Mouse (Mus musculus): ENCODE measurements around the gene Celsr2. TPM values are rescaled to one million over a fixed set of nuclear protein-coding genes. Genes with fewer than 3 reads are reported as not detected.
A peak's percentile ranks its signal among the peaks of the same experiment; 100 is the strongest.

The Celsr2 gene
- polyA plus RNA-seq, 1 experiment from 2014 or later = 49.7 TPM

DNA sequence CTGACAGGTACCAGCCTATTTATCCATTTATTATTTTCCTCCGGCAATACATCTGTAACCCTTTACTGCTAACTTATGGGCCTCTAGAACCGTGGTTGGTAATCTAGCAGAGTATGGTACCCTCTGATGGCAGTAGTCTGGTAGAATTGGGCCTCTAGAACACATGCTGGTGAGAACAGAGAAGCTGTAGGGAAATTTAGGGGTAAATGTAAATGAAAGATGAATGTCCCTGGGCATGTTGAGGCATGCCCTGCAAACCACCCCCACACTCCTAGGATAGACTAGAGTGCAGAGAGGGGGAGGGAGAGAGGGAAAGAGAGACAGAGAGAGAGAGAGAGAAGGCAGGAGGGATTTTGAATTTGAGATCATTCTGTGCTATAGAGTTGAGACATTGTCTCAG lies 30.9 kb downstream of the Celsr2 start:
- WGBS = 36% methylated on average over 2 of the region's 2 CpGs
- no peak for DNase-seq (ENCODE audit: low spot score)
- H3K9ac ChIP-seq = 0 out of 2 replicates have a peak overlapping the region, but pooled peaks have one; percentile 54
- no peak overlapping the region for H3K27ac ChIP-seq
- H3K4me3 ChIP-seq (replicated peaks; ENCODE audit: low read length) = peak overlapping the region; percentile 52
- H3K4me1 ChIP-seq (replicated peaks; ENCODE audit: control insufficient read depth, insufficient read depth, low read length) = peaks cover 13% of the 10 kb centered on the region; the same call in 1 of the 2 replicates
- peak overlapping the region; percentile 53 for H3K4me2 ChIP-seq (replicated peaks)
- peaks cover 4% of the 10 kb centered on the region; the same call in 1 of the 2 replicates for H3K36me3 ChIP-seq (replicated peaks; ENCODE audit: control insufficient read depth, insufficient read depth)
- ATAC-seq (ENCODE audit: low FRiP score) = no peak
- no peaks in the 10 kb centered on the region for H3K27me3 ChIP-seq (ENCODE audit: control insufficient read depth, insufficient read depth, low read length)
- H3K9me3 ChIP-seq (ENCODE audit: control insufficient read depth, low read length) = no peaks in the 10 kb centered on the region

DNA sequence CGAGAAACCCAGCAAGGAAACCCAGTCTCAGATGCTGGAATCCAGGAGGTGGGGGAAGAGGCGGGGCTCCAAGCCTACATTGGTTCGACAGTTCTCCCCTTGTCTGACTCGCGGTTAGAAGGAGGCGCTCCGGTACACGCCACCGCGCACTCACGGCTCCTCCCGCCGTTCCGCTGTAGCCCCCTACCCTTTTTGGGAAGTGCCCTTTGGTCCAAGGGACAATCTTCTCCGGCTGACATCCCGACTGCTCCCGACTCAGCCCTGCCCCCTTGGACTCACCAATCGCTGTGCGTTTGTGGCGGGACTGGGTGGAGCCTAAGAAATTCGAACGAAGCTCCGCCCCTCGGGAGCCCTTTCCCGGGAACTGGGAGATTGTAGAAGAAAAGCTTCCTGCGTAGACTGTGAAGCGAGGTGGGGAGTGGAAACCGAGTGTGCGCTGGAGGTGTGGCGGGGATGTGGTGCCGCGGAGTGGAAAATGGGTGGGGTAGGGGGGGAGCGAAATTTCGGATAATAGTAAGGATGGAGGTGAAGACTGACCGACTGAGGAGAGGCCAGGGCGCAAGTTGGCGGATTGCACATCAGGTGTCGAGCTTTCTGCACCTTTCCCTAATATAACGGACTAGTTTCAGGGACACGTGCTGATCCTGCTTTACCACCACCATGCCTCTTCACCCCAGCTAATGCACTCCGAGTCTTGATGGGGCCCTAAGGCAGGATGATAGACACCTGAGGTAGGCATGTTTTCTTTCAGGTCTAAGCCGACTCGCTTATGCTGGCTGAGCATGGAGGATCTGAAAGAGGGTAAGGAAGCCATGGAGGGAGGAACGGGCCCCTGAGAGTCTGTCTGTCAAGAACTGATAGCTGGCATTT lies 31.6 kb downstream of the Celsr2 start, which contains the start of gene Psrc1:
Gene Psrc1 (plus strand): TSS at position 355 of the 870 bp plus-strand sequence.
- Histone ChIP-seq H3K9ac (peak within 1 kb of the TSS; percentile 54), H3K27ac (no peak within 1 kb of the TSS), H3K4me2 (replicated peaks) (peak within 1 kb of the TSS; percentile 53), H3K9me3 (ENCODE audit: control insufficient read depth, low read length) (no peaks in the 10 kb centered on the region), H3K4me1 (replicated peaks; ENCODE audit: control insufficient read depth, insufficient read depth, low read length) (peaks cover 13% of the 10 kb centered on the region; the same call in 1 of the 2 replicates), H3K36me3 (replicated peaks; ENCODE audit: control insufficient read depth, insufficient read depth) (peaks cover 4% of the 10 kb centered on the region; the same call in 1 of the 2 replicates), H3K27me3 (ENCODE audit: control insufficient read depth, insufficient read depth, low read length) (no peaks in the 10 kb centered on the region), H3K4me3 (replicated peaks; ENCODE audit: low read length) (peak within 1 kb of the TSS; percentile 52)
- WGBS = under 1% methylated on average over 44 of the region's 44 CpGs
- peak; percentile 86 for DNase-seq (ENCODE audit: low spot score)
- peak; percentile 93 for ATAC-seq (ENCODE audit: low FRiP score)

- Histone ChIP-seq H3K4me2 (replicated peaks) (no peak overlapping the region; the same call in 1 of the 2 replicates), H3K9ac (no peak overlapping the region), H3K4me3 (replicated peaks; ENCODE audit: low read length) (no peak overlapping the region), H3K4me1 (replicated peaks; ENCODE audit: control insufficient read depth, insufficient read depth, low read length) (peaks cover 13% of the 10 kb centered on the region; the same call in 1 of the 2 replicates), H3K27me3 (ENCODE audit: control insufficient read depth, insufficient read depth, low read length) (no peaks in the 10 kb centered on the region), H3K9me3 (ENCODE audit: control insufficient read depth, low read length) (no peaks in the 10 kb centered on the region), H3K27ac (no peak overlapping the region), H3K36me3 (replicated peaks; ENCODE audit: control insufficient read depth, insufficient read depth) (no peaks in the 10 kb centered on the region)
- DNase-seq (ENCODE audit: low spot score) = no peak
- WGBS = 82% methylated on average over 13 of the region's 14 CpGs
- no peak for ATAC-seq (ENCODE audit: low FRiP score)
Observed at GRCm38 (mm10) chr3:108381945-108382875, 33.1 kb downstream of the Celsr2 start.

GRCm38 (mm10) chr3:108380695-108381094 lies 34.7 kb downstream of the Celsr2 start:
- no peaks in the 10 kb centered on the region for H3K27me3 ChIP-seq (ENCODE audit: control insufficient read depth, insufficient read depth, low read length)
- WGBS = 80% methylated on average over 6 of the region's 6 CpGs
- H3K4me2 ChIP-seq (replicated peaks) = no peak overlapping the region
- no peak overlapping the region for H3K4me3 ChIP-seq (replicated peaks; ENCODE audit: low read length)
- peaks cover 13% of the 10 kb centered on the region; the same call in 1 of the 2 replicates for H3K4me1 ChIP-seq (replicated peaks; ENCODE audit: control insufficient read depth, insufficient read depth, low read length)
- no peaks in the 10 kb centered on the region for H3K9me3 ChIP-seq (ENCODE audit: control insufficient read depth, low read length)
- no peak for DNase-seq (ENCODE audit: low spot score)
- H3K27ac ChIP-seq = no peak overlapping the region
- ATAC-seq (ENCODE audit: low FRiP score) = no peak
- H3K36me3 ChIP-seq (replicated peaks; ENCODE audit: control insufficient read depth, insufficient read depth) = no peaks in the 10 kb centered on the region
- no peak overlapping the region for H3K9ac ChIP-seq

DNA sequence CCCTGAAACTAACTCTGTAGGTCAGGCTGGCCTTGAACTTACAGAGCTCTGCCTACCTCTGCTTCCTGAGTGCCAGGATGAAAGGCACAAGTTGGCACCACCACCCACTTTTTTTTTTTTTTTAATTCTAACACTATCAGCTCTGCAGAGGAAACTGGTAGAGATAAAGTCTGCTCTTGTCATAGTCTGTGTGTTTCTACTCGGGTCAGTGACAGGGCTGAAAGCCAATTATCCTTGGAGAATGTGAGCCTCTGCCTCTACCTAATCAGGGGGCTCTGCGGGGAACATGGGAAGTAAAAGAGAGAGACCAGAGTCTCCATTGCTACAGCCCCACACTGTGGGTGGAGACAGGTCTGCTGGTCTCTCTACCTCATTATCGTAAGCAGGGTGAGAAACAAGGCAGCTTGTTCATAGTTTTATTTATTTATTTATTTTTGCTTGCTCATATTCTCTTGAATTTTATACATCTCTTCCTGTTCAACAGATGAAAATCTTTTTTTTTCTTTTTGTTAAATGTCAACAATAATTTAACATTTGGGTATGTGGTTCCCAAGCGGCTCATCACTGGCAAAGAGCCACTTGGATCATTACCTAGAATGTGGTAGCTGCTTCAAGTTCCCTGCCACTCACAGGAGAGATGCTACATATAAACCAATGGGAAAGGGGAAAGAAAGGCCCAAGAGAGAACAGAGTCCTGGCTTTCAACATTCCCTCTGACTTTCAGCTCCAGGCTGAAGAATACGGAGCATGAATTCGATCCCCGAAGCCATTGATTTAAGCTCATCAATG lies 36.3 kb downstream of the Celsr2 start:
- WGBS = 75% methylated on average over 7 of the region's 7 CpGs
- H3K4me2 ChIP-seq (replicated peaks) = no peak overlapping the region
- H3K4me3 ChIP-seq (replicated peaks; ENCODE audit: low read length) = no peak overlapping the region
- no peaks in the 10 kb centered on the region for H3K9me3 ChIP-seq (ENCODE audit: control insufficient read depth, low read length)
- ATAC-seq (ENCODE audit: low FRiP score) = no peak
- no peaks in the 10 kb centered on the region for H3K36me3 ChIP-seq (replicated peaks; ENCODE audit: control insufficient read depth, insufficient read depth)
- H3K27ac ChIP-seq = no peak overlapping the region
- peaks cover 3% of the 10 kb centered on the region; the same call in 1 of the 2 replicates for H3K4me1 ChIP-seq (replicated peaks; ENCODE audit: control insufficient read depth, insufficient read depth, low read length)
- no peaks in the 10 kb centered on the region for H3K27me3 ChIP-seq (ENCODE audit: control insufficient read depth, insufficient read depth, low read length)
- DNase-seq (ENCODE audit: low spot score) = no peak
- H3K9ac ChIP-seq = no peak overlapping the region

GRCm38 (mm10) chr3:108372691-108373090 lies 42.7 kb downstream of the Celsr2 start:
- no peaks in the 10 kb centered on the region for H3K27me3 ChIP-seq (ENCODE audit: control insufficient read depth, insufficient read depth, low read length)
- WGBS = 86% methylated on average over 3 of the region's 3 CpGs
- ATAC-seq (ENCODE audit: low FRiP score) (no peak), DNase-seq (ENCODE audit: low spot score) (no peak)
- no peak overlapping the region for H3K27ac ChIP-seq
- no peak overlapping the region for H3K4me3 ChIP-seq (replicated peaks; ENCODE audit: low read length)
- H3K4me2 ChIP-seq (replicated peaks) = no peak overlapping the region
- no peaks in the 10 kb centered on the region for H3K36me3 ChIP-seq (replicated peaks; ENCODE audit: control insufficient read depth, insufficient read depth)
- H3K9me3 ChIP-seq (ENCODE audit: control insufficient read depth, low read length) = no peaks in the 10 kb centered on the region
- no peak overlapping the region for H3K9ac ChIP-seq
- no peaks in the 10 kb centered on the region for H3K4me1 ChIP-seq (replicated peaks; ENCODE audit: control insufficient read depth, insufficient read depth, low read length)

- Histone ChIP-seq H3K9ac (no peak overlapping the region), H3K36me3 (replicated peaks; ENCODE audit: control insufficient read depth, insufficient read depth) (no peaks in the 10 kb centered on the region), H3K27me3 (ENCODE audit: control insufficient read depth, insufficient read depth, low read length) (no peaks in the 10 kb centered on the region), H3K4me3 (replicated peaks; ENCODE audit: low read length) (no peak overlapping the region), H3K27ac (no peak overlapping the region), H3K9me3 (ENCODE audit: control insufficient read depth, low read length) (no peaks in the 10 kb centered on the region), H3K4me1 (replicated peaks; ENCODE audit: control insufficient read depth, insufficient read depth, low read length) (no peaks in the 10 kb centered on the region), H3K4me2 (replicated peaks) (no peak overlapping the region)
- DNase-seq (ENCODE audit: low spot score) (no peak), ATAC-seq (ENCODE audit: low FRiP score) (no peak)
- WGBS = 61% methylated on average over 3 of the region's 3 CpGs
Observed at GRCm38 (mm10) chr3:108372274-108372673, 43.1 kb downstream of the Celsr2 start.

- no peak overlapping the region for H3K4me2 ChIP-seq (replicated peaks)
- H3K27ac ChIP-seq = no peak overlapping the region
- no peaks in the 10 kb centered on the region for H3K9me3 ChIP-seq (ENCODE audit: control insufficient read depth, low read length)
- H3K36me3 ChIP-seq (replicated peaks; ENCODE audit: control insufficient read depth, insufficient read depth) = no peaks in the 10 kb centered on the region
- 85% methylated on average over 5 of the region's 5 CpGs for WGBS
- no peaks in the 10 kb centered on the region for H3K4me1 ChIP-seq (replicated peaks; ENCODE audit: control insufficient read depth, insufficient read depth, low read length)
- H3K4me3 ChIP-seq (replicated peaks; ENCODE audit: low read length) = no peak overlapping the region
- no peak for DNase-seq (ENCODE audit: low spot score)
- H3K27me3 ChIP-seq (ENCODE audit: control insufficient read depth, insufficient read depth, low read length) = no peaks in the 10 kb centered on the region
- ATAC-seq (ENCODE audit: low FRiP score) = no peak
- no peak overlapping the region for H3K9ac ChIP-seq
Observed at GRCm38 (mm10) chr3:108368721-108369120, 46.6 kb downstream of the Celsr2 start.
